Mouse (Mus musculus): ENCODE measurements around the gene Hoxc8. TPM values are rescaled to one million over a fixed set of nuclear protein-coding genes. Genes with fewer than 3 reads are reported as not detected.

Hoxc8 gene
- polyA plus RNA-seq, 1 experiment = not detected

DNA sequence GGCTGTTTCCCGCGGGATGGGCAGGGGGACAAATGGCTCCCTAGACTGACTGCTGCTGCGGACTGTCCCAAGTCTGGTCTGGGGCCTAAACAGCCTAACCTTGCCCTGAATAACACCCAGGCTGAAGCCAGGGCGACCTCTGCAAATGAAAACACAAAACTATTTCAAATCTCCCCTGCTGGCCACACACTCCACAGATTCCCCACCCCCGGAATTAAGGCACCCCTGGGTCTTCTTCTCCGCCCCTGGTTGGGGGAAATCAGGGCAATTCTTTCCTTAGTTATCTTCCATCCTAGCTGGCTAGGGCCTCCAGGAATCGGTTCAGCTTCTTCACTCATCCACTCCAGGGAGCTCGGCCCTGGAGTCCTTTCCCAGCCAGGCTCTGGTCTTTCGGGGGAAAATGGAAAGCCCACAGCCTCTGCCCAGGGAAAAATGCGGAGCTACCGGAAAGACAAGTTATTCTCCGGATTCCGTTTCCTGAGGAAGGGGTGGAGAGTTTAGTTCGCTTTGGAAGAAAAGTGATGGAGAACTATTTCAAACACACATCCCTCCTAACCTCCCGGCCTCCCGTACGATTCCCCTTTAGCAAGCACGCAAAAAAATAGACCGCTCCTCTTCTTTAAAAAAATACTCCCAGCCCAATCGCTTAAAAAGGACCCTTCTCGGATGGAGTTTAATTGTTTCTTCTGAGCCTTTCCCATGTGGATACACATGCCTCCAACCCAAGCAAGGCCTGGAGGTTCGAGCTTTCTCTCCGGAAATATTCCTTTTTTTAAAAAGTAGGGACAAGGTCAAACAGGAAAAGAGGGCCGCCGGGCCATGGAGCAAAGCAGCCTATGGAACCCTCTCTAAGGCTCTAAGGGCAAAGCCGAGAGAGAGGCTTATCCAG is 25.2 kb upstream of the Hoxc8 start:
- peaks cover 47% of the 10 kb centered on the region for H3K27me3 ChIP-seq (ENCODE audit: control insufficient read depth, insufficient read depth, low read length)
- no peaks in the 10 kb centered on the region for H3K36me3 ChIP-seq (ENCODE audit: control insufficient read depth, insufficient read depth, low read length)
- TF ChIP-seq POLR2A (IDR thresholded peaks at IDR 0.05; ENCODE audit: low read depth, low read length) = no peak
- TF ChIP-seq CTCF (IDR thresholded peaks at IDR 0.05; ENCODE audit: extremely low read depth, insufficient read depth, insufficient read length, insufficient replicate concordance) = no peak
- no peak overlapping the region for H3K27ac ChIP-seq (ENCODE audit: insufficient read depth, low read length)
- H3K4me1 ChIP-seq (ENCODE audit: control insufficient read depth, insufficient read depth, insufficient read length) = peaks cover 2% of the 10 kb centered on the region; the same call in 1 of the 2 replicates
- 16% methylated on average over 26 of the region's 26 CpGs for WGBS
- no peak overlapping the region for H3K4me3 ChIP-seq (ENCODE audit: extremely low read depth, insufficient read depth, insufficient read length)
- no peak for DNase-seq (ENCODE audit: low read depth in 1 of 2, low spot score in 2 of 2)

DNA sequence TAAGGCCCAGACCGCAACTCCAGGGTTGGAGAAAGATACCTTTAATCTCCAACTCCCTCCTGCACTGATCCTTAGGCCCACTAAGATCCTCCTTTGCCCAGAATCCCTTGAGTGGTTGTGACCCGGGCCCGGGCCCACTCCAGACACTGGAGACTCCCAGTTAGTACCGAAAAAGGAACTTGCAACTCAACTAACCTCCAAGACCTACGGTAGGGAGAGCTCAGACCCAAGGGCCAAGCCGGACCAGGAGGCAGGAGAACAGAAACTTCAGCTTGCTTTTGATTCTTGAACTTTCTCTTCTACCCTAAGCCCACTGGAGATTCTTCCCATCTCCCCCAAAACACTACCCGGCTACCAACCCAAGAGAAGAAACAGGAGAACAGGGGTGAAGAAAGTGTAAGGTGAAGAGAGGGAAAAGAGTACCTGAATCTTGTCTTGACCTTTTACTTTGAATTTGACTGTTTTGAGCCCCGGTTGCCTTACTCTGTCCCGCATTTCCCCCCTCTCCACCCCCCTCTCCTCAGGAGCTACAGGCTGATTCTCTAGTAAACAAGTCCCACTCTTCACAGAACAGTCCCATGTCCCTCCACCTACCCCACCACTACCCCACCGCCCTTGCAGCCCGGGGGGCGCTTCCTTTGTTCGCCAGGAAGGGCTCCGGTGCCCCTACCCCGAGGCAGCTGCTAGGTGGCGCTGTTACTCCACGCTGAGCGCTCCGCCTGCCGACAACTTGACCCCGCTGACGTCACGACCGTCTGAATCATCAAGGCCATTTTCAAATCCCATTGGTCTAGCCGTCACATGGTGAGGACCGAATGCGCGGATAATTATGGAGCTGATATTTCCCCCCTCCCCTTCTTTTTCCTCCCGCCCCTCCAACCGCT is 24.3 kb upstream of the Hoxc8 start:
- Histone ChIP-seq H3K27me3 (ENCODE audit: control insufficient read depth, insufficient read depth, low read length) (peaks cover 48% of the 10 kb centered on the region), H3K4me1 (ENCODE audit: control insufficient read depth, insufficient read depth, insufficient read length) (peaks cover 2% of the 10 kb centered on the region; the same call in 1 of the 2 replicates), H3K4me3 (ENCODE audit: extremely low read depth, insufficient read depth, insufficient read length) (no peak overlapping the region), H3K27ac (ENCODE audit: insufficient read depth, low read length) (no peak overlapping the region), H3K36me3 (ENCODE audit: control insufficient read depth, insufficient read depth, low read length) (no peaks in the 10 kb centered on the region)
- peak; percentile 34 to 48 for DNase-seq (ENCODE audit: low read depth in 1 of 2, low spot score in 2 of 2)
- peak; percentile 58; the same call in 1 of the 2 replicates for TF ChIP-seq CTCF (IDR thresholded peaks at IDR 0.05; ENCODE audit: extremely low read depth, insufficient read depth, insufficient read length, insufficient replicate concordance)
- TF ChIP-seq POLR2A (IDR thresholded peaks at IDR 0.05; ENCODE audit: low read depth, low read length) = no peak
- WGBS = 7% methylated on average over 30 of the region's 30 CpGs

DNA sequence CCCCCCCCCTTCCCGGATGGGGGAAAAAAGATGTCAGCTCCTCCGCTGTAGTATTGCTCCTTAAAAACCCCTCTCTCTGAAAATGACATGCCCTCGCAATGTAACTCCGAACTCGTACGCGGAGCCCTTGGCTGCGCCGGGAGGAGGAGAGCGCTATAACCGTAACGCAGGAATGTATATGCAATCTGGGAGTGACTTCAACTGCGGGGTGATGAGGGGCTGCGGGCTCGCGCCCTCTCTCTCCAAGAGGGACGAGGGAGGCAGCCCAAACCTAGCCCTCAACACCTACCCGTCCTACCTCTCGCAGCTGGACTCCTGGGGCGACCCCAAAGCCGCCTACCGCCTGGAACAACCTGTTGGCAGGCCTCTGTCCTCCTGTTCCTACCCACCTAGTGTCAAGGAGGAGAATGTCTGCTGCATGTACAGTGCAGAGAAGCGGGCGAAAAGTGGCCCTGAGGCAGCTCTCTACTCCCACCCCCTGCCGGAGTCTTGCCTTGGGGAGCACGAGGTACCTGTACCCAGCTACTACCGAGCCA is 23.6 kb upstream of the Hoxc8 start, which contains the start of gene Hoxc10:
Gene Hoxc10, plus strand, starts transcription at position 21 of the 536 bp plus-strand sequence.
- Histone ChIP-seq H3K4me1 (ENCODE audit: control insufficient read depth, insufficient read depth, insufficient read length) (peaks cover 2% of the 10 kb centered on the region; the same call in 1 of the 2 replicates), H3K27me3 (ENCODE audit: control insufficient read depth, insufficient read depth, low read length) (peaks cover 42% of the 10 kb centered on the region), H3K36me3 (ENCODE audit: control insufficient read depth, insufficient read depth, low read length) (no peaks in the 10 kb centered on the region), H3K4me3 (ENCODE audit: extremely low read depth, insufficient read depth, insufficient read length) (no peak within 1 kb of the TSS), H3K27ac (ENCODE audit: insufficient read depth, low read length) (no peak within 1 kb of the TSS)
- TF ChIP-seq POLR2A (IDR thresholded peaks at IDR 0.05; ENCODE audit: low read depth, low read length) = no peak
- TF ChIP-seq CTCF (IDR thresholded peaks at IDR 0.05; ENCODE audit: extremely low read depth, insufficient read depth, insufficient read length, insufficient replicate concordance) = no peak
- 7% methylated on average over 27 of the region's 27 CpGs for WGBS
- no peak for DNase-seq (ENCODE audit: low read depth in 1 of 2, low spot score in 2 of 2)

DNA sequence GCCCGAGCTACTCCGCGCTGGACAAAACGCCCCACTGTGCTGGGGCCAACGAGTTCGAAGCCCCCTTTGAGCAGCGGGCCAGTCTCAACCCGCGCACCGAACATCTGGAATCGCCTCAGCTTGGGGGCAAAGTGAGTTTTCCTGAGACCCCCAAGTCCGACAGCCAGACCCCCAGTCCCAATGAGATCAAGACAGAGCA is 23.2 kb upstream of the Hoxc8 start, which contains the start of gene Hoxc5:
Gene Hoxc5, plus strand, starts transcription at position 132 of the 199 bp plus-strand sequence.
- no peak within 1 kb of the TSS for H3K27ac ChIP-seq (ENCODE audit: insufficient read depth, low read length)
- no peak within 1 kb of the TSS for H3K4me3 ChIP-seq (ENCODE audit: extremely low read depth, insufficient read depth, insufficient read length)
- DNase-seq (ENCODE audit: low read depth in 1 of 2, low spot score in 2 of 2) = no peak
- H3K27me3 ChIP-seq (ENCODE audit: control insufficient read depth, insufficient read depth, low read length) = peaks cover 42% of the 10 kb centered on the region
- H3K4me1 ChIP-seq (ENCODE audit: control insufficient read depth, insufficient read depth, insufficient read length) = peaks cover 2% of the 10 kb centered on the region; the same call in 1 of the 2 replicates
- no peaks in the 10 kb centered on the region for H3K36me3 ChIP-seq (ENCODE audit: control insufficient read depth, insufficient read depth, low read length)
- no peak for TF ChIP-seq POLR2A (IDR thresholded peaks at IDR 0.05; ENCODE audit: low read depth, low read length)
- TF ChIP-seq CTCF (IDR thresholded peaks at IDR 0.05; ENCODE audit: extremely low read depth, insufficient read depth, insufficient read length, insufficient replicate concordance) = no peak
- 11% methylated on average over 12 of the region's 12 CpGs for WGBS

DNA sequence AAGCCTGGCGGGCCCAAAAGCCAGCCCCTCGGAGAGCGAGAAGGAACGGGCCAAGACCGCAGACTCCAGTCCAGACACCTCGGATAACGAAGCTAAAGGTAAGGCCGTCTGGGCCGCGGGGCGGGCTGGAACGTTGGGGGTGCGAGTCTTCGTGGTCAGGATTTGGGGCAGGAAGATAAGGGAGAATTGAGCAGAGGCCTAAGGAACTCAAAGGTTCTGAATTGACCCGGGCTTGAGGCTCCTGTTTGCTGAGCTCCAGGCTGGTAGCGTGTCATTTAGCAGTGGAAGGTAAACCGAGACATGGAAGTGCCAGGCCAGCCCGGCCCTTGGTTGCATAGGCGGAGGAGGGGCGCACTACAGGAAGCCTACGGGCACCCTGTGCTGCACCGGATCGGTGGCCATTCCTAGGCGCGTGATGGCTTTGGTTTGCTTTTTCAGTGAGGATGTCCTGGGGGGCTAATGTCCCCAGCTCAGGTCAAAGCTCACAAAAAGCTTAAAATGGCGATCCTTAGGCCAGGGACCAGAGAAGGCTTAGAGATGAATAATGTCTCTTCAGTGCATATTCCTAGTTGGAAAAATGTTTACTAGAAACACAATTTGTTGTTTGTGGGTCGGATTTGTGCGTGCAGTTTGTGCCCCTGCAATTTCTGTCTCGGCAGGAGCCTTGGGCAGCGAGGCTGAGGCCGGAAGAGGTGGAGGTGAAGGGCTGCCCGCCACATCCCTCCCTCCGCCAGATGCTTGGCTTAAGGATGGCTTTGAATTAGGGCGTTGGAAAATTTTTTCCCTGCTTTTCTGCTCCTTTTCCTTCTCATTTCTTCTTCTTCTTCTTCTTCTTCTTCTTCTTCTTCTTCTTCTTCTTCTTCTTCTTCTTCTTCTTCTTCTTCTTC is 22.7 kb upstream of the Hoxc8 start:
- H3K27ac ChIP-seq (ENCODE audit: insufficient read depth, low read length) = no peak overlapping the region
- H3K4me3 ChIP-seq (ENCODE audit: extremely low read depth, insufficient read depth, insufficient read length) = no peak overlapping the region
- H3K36me3 ChIP-seq (ENCODE audit: control insufficient read depth, insufficient read depth, low read length) = no peaks in the 10 kb centered on the region
- no peak for DNase-seq (ENCODE audit: low read depth in 1 of 2, low spot score in 2 of 2)
- peaks cover 2% of the 10 kb centered on the region; the same call in 1 of the 2 replicates for H3K4me1 ChIP-seq (ENCODE audit: control insufficient read depth, insufficient read depth, insufficient read length)
- 11% methylated on average over 34 of the region's 34 CpGs for WGBS
- TF ChIP-seq POLR2A (IDR thresholded peaks at IDR 0.05; ENCODE audit: low read depth, low read length) (no peak), CTCF (IDR thresholded peaks at IDR 0.05; ENCODE audit: extremely low read depth, insufficient read depth, insufficient read length, insufficient replicate concordance) (no peak)
- H3K27me3 ChIP-seq (ENCODE audit: control insufficient read depth, insufficient read depth, low read length) = peaks cover 40% of the 10 kb centered on the region

DNA sequence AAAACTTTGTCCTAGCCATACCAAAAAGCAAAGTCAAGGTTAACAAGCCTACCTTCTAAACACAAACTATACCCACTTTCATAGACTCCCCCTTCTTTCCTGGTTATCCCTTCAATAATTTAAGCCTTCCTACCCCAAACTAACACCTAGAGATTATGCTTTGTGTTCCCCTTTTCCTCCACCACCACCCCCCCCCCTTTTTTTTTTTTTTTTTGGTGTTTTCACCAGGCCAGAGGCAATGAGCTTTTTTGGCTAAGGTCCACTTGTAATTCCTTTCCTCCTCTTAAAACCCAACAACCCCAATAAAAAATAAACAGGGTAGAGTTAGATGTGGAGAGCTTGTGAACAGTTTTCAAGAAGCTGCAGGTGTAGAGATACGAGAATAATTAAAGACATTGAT is 21.1 kb upstream of the Hoxc8 start:
- H3K4me1 ChIP-seq (ENCODE audit: control insufficient read depth, insufficient read depth, insufficient read length) = no peaks in the 10 kb centered on the region
- peaks cover 36% of the 10 kb centered on the region for H3K27me3 ChIP-seq (ENCODE audit: control insufficient read depth, insufficient read depth, low read length)
- DNase-seq (ENCODE audit: low read depth in 1 of 2, low spot score in 2 of 2) = no peak
- no peak for TF ChIP-seq POLR2A (IDR thresholded peaks at IDR 0.05; ENCODE audit: low read depth, low read length)
- TF ChIP-seq CTCF (IDR thresholded peaks at IDR 0.05; ENCODE audit: extremely low read depth, insufficient read depth, insufficient read length, insufficient replicate concordance) = no peak
- WGBS = 33% methylated on average over 1 of the region's 1 CpGs
- H3K36me3 ChIP-seq (ENCODE audit: control insufficient read depth, insufficient read depth, low read length) = no peaks in the 10 kb centered on the region
- no peak overlapping the region for H3K27ac ChIP-seq (ENCODE audit: insufficient read depth, low read length)
- H3K4me3 ChIP-seq (ENCODE audit: extremely low read depth, insufficient read depth, insufficient read length) = no peak overlapping the region

All from spleen, adult 2 months (tissue).